Mouse (Mus musculus): ENCODE measurements around the gene Ntrk1.
"Not testable (repeated sequence)": the region's sequence is repeated elsewhere in the genome, so short reads cannot be mapped to it uniquely, and the experiment has no call there.

Gene Ntrk1

GRCm38 (mm10) chr3:87794922-87795325, at the start of gene Ntrk1:
Gene Ntrk1 (minus strand): TSS chr3:87795162.
- DNase-seq (ENCODE audit: low spot score) = no peak

DNA sequence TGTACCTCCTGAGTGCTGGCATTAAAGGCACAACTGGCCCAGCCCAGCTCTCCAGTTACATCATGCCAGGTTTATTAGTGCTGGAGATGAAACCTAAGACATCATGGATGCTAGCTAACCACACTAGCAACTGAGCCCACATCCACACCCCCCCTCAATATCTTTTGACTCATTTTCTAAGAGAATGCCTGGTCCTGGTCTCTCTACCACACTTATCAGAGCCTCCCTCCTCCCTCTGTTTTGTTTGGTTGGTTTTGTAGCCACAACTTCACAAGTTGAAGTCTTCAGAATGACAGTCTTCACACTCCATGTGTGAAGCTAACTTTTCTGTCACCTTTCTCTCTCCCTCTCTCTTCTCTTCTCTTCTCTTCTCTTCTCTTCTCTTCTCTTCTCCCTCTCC, 45.9 kb upstream of the Ntrk1 start:
- DNase-seq (ENCODE audit: low spot score) = no peak

DNA sequence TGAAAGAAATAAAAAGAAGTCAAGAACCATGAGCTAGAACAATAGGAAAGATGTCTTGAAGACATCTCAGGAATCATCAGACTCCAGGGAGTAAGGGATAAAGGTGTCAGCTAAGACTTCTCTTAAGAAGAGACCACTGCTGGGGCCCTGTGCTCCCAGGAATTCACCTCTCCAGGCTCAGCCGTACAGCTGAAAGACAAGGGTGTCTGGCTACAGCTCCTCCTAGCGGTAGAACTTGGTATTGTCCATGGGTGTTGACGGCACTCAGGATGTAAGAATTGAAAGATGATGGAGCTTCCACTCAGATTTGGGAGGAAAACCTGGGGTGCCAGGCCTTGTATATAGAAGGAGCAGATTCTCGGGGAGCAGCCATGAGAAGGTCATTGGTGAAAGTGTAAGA, 43.7 kb upstream of the Ntrk1 start:
- DNase-seq (ENCODE audit: low spot score) = peak; percentile 74

GRCm38 (mm10) chr3:87833482-87833881, 38.5 kb upstream of the Ntrk1 start:
- DNase-seq (ENCODE audit: low spot score) = no peak

DNA sequence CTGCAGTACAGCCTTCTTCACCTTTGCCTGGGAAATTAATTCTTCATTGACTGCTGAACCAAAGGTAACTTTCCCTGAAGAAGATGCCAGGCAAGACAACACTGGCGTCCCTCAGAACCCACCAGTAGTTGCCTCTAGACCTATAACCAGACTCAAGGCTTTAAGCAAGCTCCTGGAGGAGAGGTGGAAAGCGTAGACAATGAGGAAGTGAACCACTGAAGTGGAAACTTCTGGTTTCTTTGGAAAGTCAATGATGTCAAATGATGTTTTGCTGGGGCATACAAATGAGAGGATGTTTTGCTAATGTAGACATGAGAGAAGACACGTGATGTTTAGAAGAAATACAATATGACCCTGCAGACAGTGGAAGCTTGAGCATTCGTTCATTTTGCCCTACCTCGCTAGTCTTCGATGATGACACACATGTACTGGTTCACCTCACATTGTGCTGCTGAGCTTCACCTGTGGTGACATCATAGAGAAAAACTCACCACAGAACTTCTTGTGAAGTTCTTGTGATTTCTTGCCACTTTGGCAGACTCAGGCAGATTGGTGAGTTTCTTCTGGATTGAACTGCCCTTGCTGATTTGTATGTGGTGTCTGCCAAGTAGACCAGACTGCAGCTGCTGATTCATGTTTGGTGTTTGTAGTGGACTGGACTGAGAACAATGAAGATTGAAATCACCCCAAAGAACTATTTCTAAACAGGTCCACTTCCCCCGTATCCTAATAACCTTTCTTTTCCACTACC, 37.3 kb upstream of the Ntrk1 start:
- DNase-seq (ENCODE audit: low spot score) = no peak

- no peak for DNase-seq (ENCODE audit: low spot score)
Observed at GRCm38 (mm10) chr3:87829025-87829424, 34.1 kb upstream of the Ntrk1 start.

GRCm38 (mm10) chr3:87828435-87828834, 33.5 kb upstream of the Ntrk1 start:
- DNase-seq (ENCODE audit: low spot score) = no peak

- not testable (repeated sequence) for DNase-seq (ENCODE audit: low spot score)
Observed at GRCm38 (mm10) chr3:87824206-87824605, 29.2 kb upstream of the Ntrk1 start, which contains the start of gene Pear1. Gene Pear1 (minus strand): TSS chr3:87824306.

- DNase-seq (ENCODE audit: low spot score) = no peak
Observed at GRCm38 (mm10) chr3:87818226-87818625, 23.3 kb upstream of the Ntrk1 start.

- peak; percentile 64 for DNase-seq (ENCODE audit: low spot score)
Observed at GRCm38 (mm10) chr3:87816646-87817093, 21.7 kb upstream of the Ntrk1 start.

DNA sequence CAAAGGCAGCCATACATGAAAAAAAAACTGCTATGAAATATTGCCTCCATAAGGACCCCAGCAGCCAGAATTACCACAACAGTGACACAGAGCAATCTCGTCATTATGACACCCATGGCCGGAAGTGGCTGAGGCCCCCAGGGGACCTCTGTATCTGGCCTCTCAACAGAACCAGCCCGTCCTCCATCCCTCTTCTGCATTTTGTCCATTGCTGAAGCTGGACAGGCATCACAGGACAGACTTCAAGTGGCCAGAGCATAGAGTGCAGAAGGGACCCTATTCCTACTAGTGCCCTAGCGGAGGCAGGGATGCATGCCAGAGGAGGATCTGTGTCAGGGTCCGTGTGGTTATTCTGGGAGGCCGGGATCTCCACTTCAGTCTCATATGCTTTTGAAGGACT, 21.2 kb upstream of the Ntrk1 start:
- DNase-seq (ENCODE audit: low spot score) = no peak

DNA sequence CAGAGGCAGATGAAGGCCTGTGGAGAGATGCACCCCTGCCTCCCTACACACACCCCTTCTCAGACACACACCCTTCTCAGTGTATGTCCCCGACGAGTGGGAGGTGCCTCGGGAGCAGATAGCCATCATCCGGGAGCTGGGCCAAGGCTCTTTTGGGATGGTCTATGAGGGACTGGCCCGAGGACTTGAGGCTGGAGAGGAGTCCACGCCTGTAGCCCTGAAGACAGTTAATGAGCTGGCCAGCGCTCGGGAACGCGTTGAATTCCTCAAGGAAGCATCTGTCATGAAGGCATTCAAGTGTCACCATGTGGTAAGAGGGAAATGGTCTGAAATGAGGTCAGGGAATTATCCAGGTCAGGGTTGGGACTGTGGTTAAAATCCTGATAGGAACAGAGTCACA, 17.9 kb upstream of the Ntrk1 start:
- no peak for DNase-seq (ENCODE audit: low spot score)

DNA sequence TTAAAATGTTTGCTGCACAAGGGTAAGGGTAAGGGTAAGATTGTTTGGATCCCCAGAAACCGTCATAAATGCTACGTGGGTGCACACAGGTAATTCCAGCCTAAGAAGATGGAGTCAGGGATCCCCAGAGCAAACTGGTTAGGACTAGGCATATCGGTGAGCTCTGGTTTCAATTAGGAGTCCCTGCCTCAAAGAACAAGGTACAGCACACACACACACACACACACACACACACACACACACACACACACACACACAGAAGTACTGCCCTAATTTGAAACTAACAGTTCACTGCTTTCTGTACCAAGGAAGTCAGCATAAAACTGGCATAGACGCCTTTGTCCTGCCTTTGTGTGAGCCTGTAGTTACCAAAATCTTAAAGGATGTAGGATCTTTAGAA, 17.5 kb upstream of the Ntrk1 start:
- DNase-seq (ENCODE audit: low spot score) = no peak

- DNase-seq (ENCODE audit: low spot score) = no peak
Observed at GRCm38 (mm10) chr3:87811297-87811696, 16.3 kb upstream of the Ntrk1 start.

GRCm38 (mm10) chr3:87809322-87809962, 14.5 kb upstream of the Ntrk1 start:
- no peak for DNase-seq (ENCODE audit: low spot score)

GRCm38 (mm10) chr3:87804038-87804677, 9.2 kb upstream of the Ntrk1 start:
- no peak for DNase-seq (ENCODE audit: low spot score)

DNA sequence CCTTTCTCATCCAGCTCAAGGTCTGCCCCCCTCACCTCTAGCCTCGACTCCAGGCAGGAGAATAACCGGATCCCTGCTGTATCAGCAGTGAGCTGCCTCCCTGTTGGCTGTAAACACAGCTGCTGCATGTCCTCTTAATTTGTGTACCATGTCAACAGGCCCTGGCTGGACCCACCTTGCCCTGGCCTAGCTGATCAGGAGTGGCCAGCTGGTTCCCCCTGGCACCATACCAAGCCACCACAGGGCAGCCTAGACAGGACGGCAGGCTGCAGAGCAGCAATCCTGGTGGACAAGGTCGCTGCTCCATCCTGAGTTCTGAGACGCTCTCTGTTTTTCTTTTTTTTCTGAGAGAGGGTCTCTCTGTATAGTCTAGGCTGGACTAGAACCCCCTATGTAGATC, 6.7 kb upstream of the Ntrk1 start:
- DNase-seq (ENCODE audit: low spot score) = no peak

DNA sequence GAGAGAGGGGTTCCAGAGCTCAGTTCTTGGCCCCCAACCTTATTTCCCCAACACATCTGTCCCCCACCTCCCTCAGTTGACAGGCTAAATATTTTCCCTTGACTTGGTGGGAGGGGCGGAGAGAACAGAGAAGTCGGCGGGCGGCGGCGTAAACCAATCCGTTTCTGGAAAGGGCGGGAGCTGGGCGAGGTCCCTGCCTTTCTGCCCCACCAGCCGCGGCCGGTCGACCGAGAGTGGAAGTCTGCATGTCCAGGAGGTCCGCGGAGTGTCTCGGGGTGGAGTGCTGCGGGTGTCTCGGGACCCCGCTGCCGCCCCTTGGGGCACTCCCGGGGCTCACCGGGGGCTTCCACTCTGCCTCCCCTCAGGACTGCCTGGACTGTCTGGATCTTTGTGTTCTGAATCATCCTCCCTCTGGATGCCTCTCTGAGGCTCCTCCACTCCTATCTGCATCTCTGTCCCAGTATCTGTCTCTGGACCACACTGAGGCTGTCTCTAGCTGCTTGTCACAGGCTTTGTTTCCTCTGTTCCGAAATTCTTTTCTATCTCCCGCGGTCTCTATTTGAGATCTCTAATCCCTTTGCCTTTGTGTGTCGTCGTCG, 1.9 kb upstream of the Ntrk1 start, which contains the start of gene Insrr:
Gene Insrr, plus strand, starts transcription at position 216 of the 599 bp plus-strand sequence.
- peak; percentile 29 for DNase-seq (ENCODE audit: low spot score)

GRCm38 (mm10) chr3:87795336-87796277, 645 bp upstream of the Ntrk1 start:
- DNase-seq (ENCODE audit: low spot score) = peak; percentile 48

DNA sequence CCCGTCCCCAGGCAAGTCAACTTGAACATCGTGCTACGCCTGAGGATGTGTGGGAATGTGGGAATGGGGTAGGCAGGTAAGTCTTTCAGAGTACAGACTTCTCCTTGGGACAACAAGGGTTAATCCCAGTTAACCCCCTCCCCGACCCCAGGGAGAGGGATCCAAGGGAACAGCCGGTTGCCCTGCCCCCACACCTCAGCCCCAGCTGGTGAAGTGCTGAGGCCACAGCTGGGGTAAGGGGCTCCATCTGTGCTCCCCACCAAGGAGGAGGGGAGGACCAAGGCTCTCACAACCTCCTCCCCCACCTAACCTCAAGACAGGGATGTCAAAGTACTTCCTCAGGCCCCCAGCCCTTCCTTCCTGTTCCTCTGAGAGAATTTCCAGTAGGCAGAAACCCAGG, 5.2 kb downstream of the Ntrk1 start:
- no peak for DNase-seq (ENCODE audit: low spot score)

DNA sequence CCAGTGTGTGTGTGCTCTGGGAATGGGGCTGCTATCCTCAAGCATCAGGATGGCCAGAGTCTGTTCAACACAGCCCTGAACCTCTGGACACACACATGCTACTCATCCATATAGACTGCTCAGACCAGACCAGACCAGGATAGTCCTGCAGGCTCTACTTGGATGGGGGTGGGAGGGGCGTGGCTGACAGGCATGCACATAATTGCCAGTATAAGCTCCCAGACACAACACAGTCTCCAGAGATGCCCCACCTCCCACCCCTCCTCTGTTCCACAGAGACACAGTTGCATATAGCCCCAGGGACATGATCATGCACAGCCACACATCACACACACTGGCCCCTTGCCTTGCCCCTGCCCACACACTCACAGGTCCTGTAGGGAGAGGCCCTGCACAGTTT, 5.7 kb downstream of the Ntrk1 start:
- DNase-seq (ENCODE audit: low spot score) = no peak
